Mouse (Mus musculus) C2C12 (cell line): Measurements from ENCODE around the gene Cdc42ep5. TPM values are rescaled to one million over a fixed set of nuclear protein-coding genes. Genes with fewer than 3 reads are reported as not detected.
"Not testable (repeated sequence)": the region's sequence is repeated elsewhere in the genome, so short reads cannot be mapped to it uniquely, and the experiment has no call there.

ENCODE experiments used
- H3K27me3 ChIP-seq: one replicate; pipeline ENCODE4 v1.6.1; 2011; ENCODE audit not compliant: control insufficient read depth, insufficient read depth, insufficient read length
- H3K36me3 ChIP-seq: one replicate; pipeline ENCODE4 v1.6.1; 2011; ENCODE audit not compliant: control insufficient read depth, insufficient read depth
- H3K4me3 ChIP-seq: one replicate; pipeline ENCODE4 v1.5.1; 2011; ENCODE audit warnings: mild to moderate bottlenecking, control low read depth; ENCODE audit not compliant: poor library complexity, insufficient read depth, severe bottlenecking
- H3K79me2 ChIP-seq: one replicate; pipeline ENCODE4 v1.6.1; 2011; ENCODE audit not compliant: control insufficient read depth, insufficient read depth
- H3K79me3 ChIP-seq: one replicate; pipeline ENCODE4 v1.6.1; 2011; ENCODE audit warnings: low read depth, control low read depth
- H3ac ChIP-seq: one replicate; pipeline ENCODE3; 2011; ENCODE audit warnings: low read depth; ENCODE audit not compliant: control insufficient read depth, insufficient read length
- CEBPB ChIP-seq: IDR thresholded peaks from one replicate; pipeline ENCODE4 v1.6.1; 2011; ENCODE audit warnings: low read depth, mild to moderate bottlenecking, control low read depth, moderate library complexity
- CTCF ChIP-seq: IDR thresholded peaks from one replicate; pipeline ENCODE4 v1.5.1; 2011; ENCODE audit not compliant: control insufficient read depth, insufficient read depth, insufficient read length
- FOSL1 ChIP-seq: IDR thresholded peaks from one replicate; pipeline ENCODE4 v1.8.0; 2011; ENCODE audit warnings: mild to moderate bottlenecking, low read length; ENCODE audit not compliant: poor library complexity, insufficient read depth, severe bottlenecking
- MAX ChIP-seq: IDR thresholded peaks from one replicate; pipeline ENCODE4 v1.6.1; 2011; ENCODE audit warnings: mild to moderate bottlenecking, control low read depth
- MYOD1 ChIP-seq: IDR thresholded peaks from one replicate; pipeline ENCODE4 v1.6.1; 2011; ENCODE audit warnings: low read depth; ENCODE audit not compliant: control insufficient read depth, insufficient read length
- MYOG ChIP-seq: IDR thresholded peaks from one replicate; pipeline ENCODE4 v1.6.1; 2011; ENCODE audit not compliant: control insufficient read depth, insufficient read length; ENCODE audit errors: extremely low read depth
- USF1 ChIP-seq: IDR thresholded peaks from one replicate; pipeline ENCODE4 v1.6.1; 2011; ENCODE audit warnings: low read depth, mild to moderate bottlenecking, control low read depth, moderate library complexity
- polyA plus RNA-seq: library from polyadenylated mRNA; unstranded; fragments of >200 nt; fragmentation: generic; extraction: Trizol; gene quantifications from one replicate; pipeline ENCODE4 v1.2.1, GENCODE M21; 2012; ENCODE audit warnings: missing spikeins

Gene Cdc42ep5
- polyA plus RNA-seq, 1 experiment, result 26.1 TPM

GRCm38 (mm10) chr7:4170193-4170938 is 5.7 kb upstream of the Cdc42ep5 start:
- Histone ChIP-seq H3K79me2 (no peaks in the 10 kb centered on the region), H3K36me3 (no peaks in the 10 kb centered on the region), H3K79me3 (no peaks in the 10 kb centered on the region), H3ac (no peak overlapping the region), H3K4me3 (no peak overlapping the region), H3K27me3 (no peaks in the 10 kb centered on the region)
- TF ChIP-seq CEBPB (no peak), MYOD1 (no peak)

GRCm38 (mm10) chr7:4167098-4167497 is 2.4 kb upstream of the Cdc42ep5 start:
- H3K36me3 ChIP-seq, result no peaks in the 10 kb centered on the region
- no peak for TF ChIP-seq CEBPB
- H3K27me3 ChIP-seq, result no peaks in the 10 kb centered on the region
- no peak overlapping the region for H3ac ChIP-seq
- no peaks in the 10 kb centered on the region for H3K79me2 ChIP-seq
- no peak overlapping the region for H3K4me3 ChIP-seq
- H3K79me3 ChIP-seq, result no peaks in the 10 kb centered on the region

GRCm38 (mm10) chr7:4165286-4165685 is 626 bp upstream of the Cdc42ep5 start:
- Histone ChIP-seq H3K79me3 (no peaks in the 10 kb centered on the region), H3K4me3 (no peak overlapping the region), H3ac (no peak overlapping the region), H3K79me2 (no peaks in the 10 kb centered on the region), H3K36me3 (no peaks in the 10 kb centered on the region), H3K27me3 (no peaks in the 10 kb centered on the region)
- no peak for TF ChIP-seq CTCF
- no peak for TF ChIP-seq FOSL1
- no peak for TF ChIP-seq MAX
- TF ChIP-seq CEBPB, result no peak
- TF ChIP-seq MYOD1, result no peak
- TF ChIP-seq MYOG, result no peak
- TF ChIP-seq USF1, result no peak

GRCm38 (mm10) chr7:4163571-4164072 is 1.0 kb downstream of the Cdc42ep5 start:
- Histone ChIP-seq H3K79me2 (no peaks in the 10 kb centered on the region), H3K36me3 (no peaks in the 10 kb centered on the region), H3K79me3 (no peaks in the 10 kb centered on the region), H3K4me3 (peak overlapping the region; percentile 36), H3ac (peak overlapping the region; percentile 27), H3K27me3 (no peaks in the 10 kb centered on the region)
- TF ChIP-seq MYOD1 (no peak), MAX (no peak), FOSL1 (no peak), CEBPB (no peak), CTCF (no peak), USF1 (no peak), MYOG (no peak)

GRCm38 (mm10) chr7:4161596-4161995 is 3.1 kb downstream of the Cdc42ep5 start:
- not testable (repeated sequence) for H3K36me3 ChIP-seq, H3K79me3 ChIP-seq, H3K27me3 ChIP-seq, H3K79me2 ChIP-seq, H3K4me3 ChIP-seq, H3ac ChIP-seq

GRCm38 (mm10) chr7:4154976-4155375 is 9.7 kb downstream of the Cdc42ep5 start:
- Histone ChIP-seq H3ac (no peak overlapping the region), H3K36me3 (no peaks in the 10 kb centered on the region), H3K79me2 (no peaks in the 10 kb centered on the region), H3K4me3 (no peak overlapping the region), H3K27me3 (no peaks in the 10 kb centered on the region), H3K79me3 (no peaks in the 10 kb centered on the region)
- TF ChIP-seq USF1, result no peak
- TF ChIP-seq CEBPB, result no peak
- TF ChIP-seq CTCF, result no peak
- no peak for TF ChIP-seq MAX
- no peak for TF ChIP-seq MYOD1
- TF ChIP-seq FOSL1, result no peak
- TF ChIP-seq MYOG, result no peak
